Mouse (Mus musculus) lung, embryonic 15.5 days (tissue): ENCODE measurements around the gene Myog. TPM values are rescaled to one million over a fixed set of nuclear protein-coding genes. Genes with fewer than 3 reads are reported as not detected.
"Not testable (repeated sequence)": the region's sequence is repeated elsewhere in the genome, so short reads cannot be mapped to it uniquely, and the experiment has no call there.

Source experiments
- ATAC-seq: fragments of 200-750 bp; cut with Nextera tagmentation; 2 replicates; pipeline ENCODE4 v1.8.0; 2017; ENCODE audit warnings: moderate number of reproducible peaks, borderline replicate concordance; ENCODE audit not compliant: low FRiP score, low TSS enrichment; ENCODE audit errors: extremely low read depth
- H3K27ac ChIP-seq: fragments of 300-500 bp; sonication (generic); 2 replicates; pipeline ENCODE4 v1.5.1; 2015; ENCODE audit warnings: moderate library complexity, mild to moderate bottlenecking, inconsistent platforms
- H3K27me3 ChIP-seq: fragments of 300-500 bp; sonication (generic); 2 replicates; pipeline ENCODE4 v1.6.1; 2015; ENCODE audit warnings: inconsistent platforms
- H3K36me3 ChIP-seq: fragments of 300-500 bp; sonication (generic); 2 replicates; pipeline ENCODE4 v1.6.1; 2015; ENCODE audit warnings: inconsistent platforms
- H3K4me1 ChIP-seq: fragments of 300-500 bp; sonication (generic); 2 replicates; pipeline ENCODE4 v1.6.1; 2015; ENCODE audit warnings: inconsistent platforms
- H3K4me2 ChIP-seq: fragments of 300-500 bp; sonication (generic); 2 replicates; pipeline ENCODE4 v1.6.1; 2015; ENCODE audit warnings: inconsistent platforms, mild to moderate bottlenecking, moderate library complexity
- H3K4me3 ChIP-seq: fragments of 300-500 bp; sonication (generic); 2 replicates; pipeline ENCODE4 v1.5.1; 2015; ENCODE audit warnings: mild to moderate bottlenecking, inconsistent platforms
- H3K9ac ChIP-seq: fragments of 300-500 bp; sonication (generic); 2 replicates; pipeline ENCODE4 v1.6.1; 2015; ENCODE audit warnings: inconsistent platforms
- H3K9me3 ChIP-seq: fragments of 300-500 bp; sonication (generic); 2 replicates; pipeline ENCODE4 v1.6.1; 2016; ENCODE audit warnings: inconsistent platforms
- WGBS: fragments of 180-500 bp; shearing (Covaris S2); methylation state at CpG from one replicate; pipeline ENCODE4 v1.1.7; 2015; 5-methylcytosine and 5-hydroxymethylcytosine counted together
- polyA plus RNA-seq: library from polyadenylated mRNA; unstranded; fragments of >200 nt; fragmentation: Nextera tagmentation; extraction: Ambion mirVana; gene quantifications from 2 replicates; pipeline ENCODE4 v1.2.1, GENCODE M21; 2015

Myog gene
- polyA plus RNA-seq = 0.41 and 2.1 TPM in 2 replicates

DNA sequence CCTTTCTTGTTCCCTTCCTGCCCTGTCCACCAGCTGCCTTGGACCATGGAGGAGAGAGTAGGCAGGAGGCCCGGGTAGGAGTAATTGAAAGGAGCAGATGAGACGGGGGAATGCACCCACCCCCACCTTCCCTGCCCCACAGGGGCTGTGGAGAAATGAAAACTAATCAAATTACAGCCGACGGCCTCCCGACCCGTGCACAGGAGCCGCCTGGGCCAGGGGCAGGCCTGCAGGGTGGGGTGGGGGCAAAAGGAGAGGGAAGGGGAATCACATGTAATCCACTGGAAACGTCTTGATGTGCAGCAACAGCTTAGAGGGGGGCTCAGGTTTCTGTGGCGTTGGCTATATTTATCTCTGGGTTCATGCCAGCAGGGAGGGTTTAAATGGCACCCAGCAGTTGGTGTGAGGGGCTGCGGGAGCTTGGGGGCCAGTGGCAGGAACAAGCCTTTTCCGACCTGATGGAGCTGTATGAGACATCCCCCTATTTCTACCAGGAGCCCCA lies at the start of gene Myog:
TSS of gene Myog (plus strand) at position 392 of the 502 bp plus-strand sequence.
- WGBS = 45% methylated on average over 11 of the region's 11 CpGs
- no peaks in the 10 kb centered on the region for H3K9me3 ChIP-seq
- no peak for ATAC-seq
- no peak within 1 kb of the TSS for H3K27ac ChIP-seq
- H3K4me3 ChIP-seq = no peak within 1 kb of the TSS
- H3K27me3 ChIP-seq = no peaks in the 10 kb centered on the region
- no peak within 1 kb of the TSS for H3K4me2 ChIP-seq
- no peaks in the 10 kb centered on the region for H3K36me3 ChIP-seq
- H3K4me1 ChIP-seq = no peaks in the 10 kb centered on the region; the same call in 1 of the 2 replicates
- H3K9ac ChIP-seq = no peak within 1 kb of the TSS

GRCm38 (mm10) chr1:134240701-134241100 lies 49.1 kb upstream of the Myog start:
- no peak for ATAC-seq
- no peaks in the 10 kb centered on the region for H3K9me3 ChIP-seq

GRCm38 (mm10) chr1:134241298-134241697 lies 48.5 kb upstream of the Myog start:
- Histone ChIP-seq H3K36me3 (no peaks in the 10 kb centered on the region), H3K4me1 (peaks cover 11% of the 10 kb centered on the region), H3K9me3 (no peaks in the 10 kb centered on the region), H3K4me2 (no peak overlapping the region), H3K27me3 (peaks cover 15% of the 10 kb centered on the region), H3K4me3 (no peak overlapping the region), H3K9ac (no peak overlapping the region), H3K27ac (no peak overlapping the region)
- ATAC-seq = no peak
- WGBS = 50% methylated on average over 8 of the region's 8 CpGs

More at GRCm38 (mm10) chr1:134240701-134241100, 49.1 kb upstream of the Myog start:
- 80% methylated on average over 9 of the region's 9 CpGs for WGBS
- no peak overlapping the region for H3K27ac ChIP-seq
- H3K4me1 ChIP-seq = peaks cover 17% of the 10 kb centered on the region
- H3K4me3 ChIP-seq = no peak overlapping the region
- peaks cover 21% of the 10 kb centered on the region for H3K27me3 ChIP-seq
- no peaks in the 10 kb centered on the region for H3K36me3 ChIP-seq
- H3K4me2 ChIP-seq = no peak overlapping the region
- H3K9ac ChIP-seq = no peak overlapping the region

DNA sequence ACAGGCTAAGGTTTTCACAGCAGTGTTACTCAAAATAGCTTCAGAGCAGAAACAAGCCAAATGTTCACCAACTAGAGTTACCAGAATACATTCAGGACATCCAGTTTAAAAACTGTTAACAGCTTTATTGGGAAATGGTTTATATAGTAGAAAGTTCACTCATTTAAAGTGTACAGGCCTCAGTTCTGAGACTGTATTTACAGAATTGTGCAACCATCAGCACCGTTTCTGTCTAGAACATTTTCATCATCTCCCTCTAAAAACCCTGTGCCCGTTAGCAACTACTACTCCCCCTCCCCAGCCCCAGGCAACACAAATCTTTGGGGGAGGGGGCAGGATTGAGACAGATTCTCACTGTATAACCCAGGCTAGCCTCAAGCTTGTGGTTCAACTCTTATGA lies 47.5 kb upstream of the Myog start:
- H3K27me3 ChIP-seq = peaks cover 5% of the 10 kb centered on the region; the same call in 1 of the 2 replicates
- no peak overlapping the region for H3K27ac ChIP-seq
- H3K36me3 ChIP-seq = no peaks in the 10 kb centered on the region
- no peak overlapping the region for H3K4me3 ChIP-seq
- H3K9me3 ChIP-seq = no peaks in the 10 kb centered on the region
- no peak overlapping the region for H3K4me2 ChIP-seq
- no peak for ATAC-seq
- H3K4me1 ChIP-seq = peaks cover 11% of the 10 kb centered on the region
- no peak overlapping the region for H3K9ac ChIP-seq
- 48% methylated on average over 2 of the region's 2 CpGs for WGBS

DNA sequence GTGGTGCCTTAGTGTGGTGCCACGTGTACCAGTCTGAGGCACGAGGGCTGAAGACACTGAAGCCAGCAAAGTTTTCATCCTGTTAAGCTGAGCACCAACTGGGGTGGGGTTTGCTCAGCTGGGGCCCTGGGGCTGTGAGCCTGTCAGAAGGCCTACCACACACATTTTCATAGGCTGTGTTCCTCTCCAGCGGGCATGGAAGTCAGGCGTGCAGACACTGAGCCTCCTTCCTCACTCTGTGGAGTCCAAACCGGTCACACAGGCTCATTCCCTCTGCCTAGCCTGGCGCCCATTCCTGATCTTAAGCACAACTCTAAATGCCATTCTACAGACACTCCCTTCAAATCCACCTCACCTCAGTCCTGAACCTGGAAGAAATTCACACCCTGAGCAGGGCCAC lies 46.3 kb upstream of the Myog start:
- Histone ChIP-seq H3K27ac (no peak overlapping the region), H3K36me3 (no peaks in the 10 kb centered on the region), H3K27me3 (peaks cover 4% of the 10 kb centered on the region; the same call in 1 of the 2 replicates), H3K9me3 (no peaks in the 10 kb centered on the region), H3K4me2 (no peak overlapping the region), H3K4me1 (peaks cover 11% of the 10 kb centered on the region), H3K9ac (no peak overlapping the region), H3K4me3 (no peak overlapping the region)
- WGBS = 68% methylated on average over 6 of the region's 6 CpGs
- 0 out of 2 replicates have a peak, but pooled peaks have one; percentile 20 for ATAC-seq

- Histone ChIP-seq H3K4me1 (peaks cover 11% of the 10 kb centered on the region), H3K27ac (no peak overlapping the region), H3K4me2 (peak overlapping the region; percentile 49), H3K36me3 (no peaks in the 10 kb centered on the region), H3K27me3 (peaks cover 4% of the 10 kb centered on the region; the same call in 1 of the 2 replicates), H3K9ac (no peak overlapping the region), H3K9me3 (no peaks in the 10 kb centered on the region), H3K4me3 (peak overlapping the region; percentile 12; the same call in 1 of the 2 replicates)
- peak; percentile 75; the same call in 1 of the 2 replicates for ATAC-seq
- WGBS = 22% methylated on average over 35 of the region's 35 CpGs
Measured at GRCm38 (mm10) chr1:134243948-134244914, 45.6 kb upstream of the Myog start.

DNA sequence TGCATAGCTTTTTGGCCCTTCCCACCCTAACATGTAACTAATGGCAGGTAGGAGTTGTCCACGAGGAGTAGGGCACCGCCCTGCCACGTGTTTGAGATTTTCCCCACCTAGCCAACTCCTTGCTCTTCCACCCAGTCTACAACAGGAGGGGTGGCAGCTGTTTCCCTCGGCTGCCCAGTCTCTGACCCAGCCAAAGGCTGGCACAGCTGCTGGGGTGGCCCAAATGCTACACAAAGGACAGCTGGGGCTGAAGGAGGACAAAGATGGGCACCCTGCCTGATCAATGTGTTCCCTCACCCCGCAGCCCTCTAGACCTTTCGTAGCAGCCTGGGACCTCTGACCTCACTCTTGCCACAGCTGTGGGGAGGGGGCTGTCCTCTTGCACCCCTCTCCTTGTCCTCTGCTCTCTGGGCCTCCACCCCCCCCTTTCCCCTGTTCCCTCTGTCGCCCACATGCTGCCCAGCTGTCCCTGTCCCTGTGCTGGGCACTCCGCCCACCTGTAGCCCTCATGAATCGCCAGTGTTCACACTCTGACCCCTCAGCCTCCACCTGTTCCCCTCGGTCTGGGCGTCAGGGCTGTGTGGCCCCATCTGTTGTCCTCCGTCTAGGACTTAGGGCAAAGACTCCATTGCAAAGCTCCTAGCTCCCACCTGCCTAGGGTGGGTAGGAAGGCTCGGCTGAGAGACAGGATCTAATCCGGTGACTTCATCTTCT lies 44.6 kb upstream of the Myog start:
- no peaks in the 10 kb centered on the region for H3K9me3 ChIP-seq
- peak; percentile 49; the same call in 1 of the 2 replicates for ATAC-seq
- H3K27me3 ChIP-seq = peaks cover 4% of the 10 kb centered on the region; the same call in 1 of the 2 replicates
- no peak overlapping the region for H3K9ac ChIP-seq
- H3K36me3 ChIP-seq = no peaks in the 10 kb centered on the region
- no peak overlapping the region for H3K4me3 ChIP-seq
- H3K4me1 ChIP-seq = peaks cover 11% of the 10 kb centered on the region
- 70% methylated on average over 14 of the region's 14 CpGs for WGBS
- no peak overlapping the region for H3K27ac ChIP-seq
- H3K4me2 ChIP-seq = no peak overlapping the region

- Histone ChIP-seq H3K4me1 (peaks cover 11% of the 10 kb centered on the region), H3K4me2 (no peak overlapping the region), H3K27ac (no peak overlapping the region), H3K36me3 (no peaks in the 10 kb centered on the region), H3K9me3 (no peaks in the 10 kb centered on the region), H3K4me3 (no peak overlapping the region), H3K9ac (no peak overlapping the region), H3K27me3 (peaks cover 2% of the 10 kb centered on the region; the same call in 1 of the 2 replicates)
- ATAC-seq = no peak
- 50% methylated on average over 4 of the region's 4 CpGs for WGBS
Measured at GRCm38 (mm10) chr1:134246590-134246989, 43.2 kb upstream of the Myog start.

DNA sequence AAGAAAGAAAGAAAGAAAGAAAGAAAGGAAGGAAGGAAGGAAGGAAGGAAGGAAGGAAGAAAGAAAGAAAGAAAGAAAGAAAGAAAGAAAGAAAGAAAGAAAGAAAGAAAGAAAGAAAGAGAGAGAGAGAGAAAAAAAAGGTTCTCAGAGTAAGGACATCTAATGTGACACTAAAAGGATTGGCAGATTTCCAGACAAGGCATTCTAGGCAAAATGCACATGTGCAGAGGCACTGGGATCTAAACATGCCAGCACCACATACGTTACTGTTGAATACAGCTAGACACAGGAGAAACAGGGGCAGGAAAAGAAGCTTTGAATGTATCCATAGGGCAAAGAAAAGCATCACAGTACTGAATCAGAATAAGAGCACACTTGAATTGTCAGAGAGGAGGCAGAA lies 40.1 kb upstream of the Myog start:
- H3K27ac ChIP-seq, H3K36me3 ChIP-seq, H3K4me3 ChIP-seq, H3K9me3 ChIP-seq, H3K9ac ChIP-seq, H3K4me1 ChIP-seq, H3K4me2 ChIP-seq, ATAC-seq, H3K27me3 ChIP-seq: not testable (repeated sequence)
- whole genome bisulfite sequencing = 41% methylated on average over 1 of the region's 1 CpGs

DNA sequence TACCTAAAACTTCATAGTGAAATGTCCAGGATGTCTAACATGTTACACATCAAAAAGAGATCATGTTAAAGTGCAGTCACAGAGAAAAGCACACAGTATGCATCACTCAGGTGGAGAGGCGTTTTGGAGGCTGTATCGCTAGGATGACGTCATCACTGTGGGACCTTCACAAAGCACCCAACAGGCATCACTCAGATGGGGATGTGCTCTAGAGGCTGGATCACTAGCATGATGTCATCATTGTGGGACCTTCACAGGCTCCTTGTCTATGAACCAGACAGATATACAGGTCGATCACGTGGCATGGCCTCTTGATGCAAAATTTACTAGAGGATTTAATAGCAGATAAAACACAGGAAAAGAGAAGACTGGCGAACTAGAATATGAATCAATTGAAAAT lies 25.4 kb upstream of the Myog start:
- Histone ChIP-seq H3K4me1 (no peaks in the 10 kb centered on the region), H3K9ac (no peak overlapping the region), H3K36me3 (no peaks in the 10 kb centered on the region), H3K27me3 (no peaks in the 10 kb centered on the region), H3K27ac (no peak overlapping the region), H3K4me3 (no peak overlapping the region), H3K4me2 (no peak overlapping the region), H3K9me3 (no peaks in the 10 kb centered on the region)
- WGBS = 80% methylated on average over 6 of the region's 6 CpGs
- no peak for ATAC-seq

- no peaks in the 10 kb centered on the region for H3K27me3 ChIP-seq
- H3K9me3 ChIP-seq = no peaks in the 10 kb centered on the region
- no peaks in the 10 kb centered on the region for H3K4me1 ChIP-seq
- H3K9ac ChIP-seq = no peak overlapping the region
- H3K36me3 ChIP-seq = no peaks in the 10 kb centered on the region
- no peak overlapping the region for H3K4me3 ChIP-seq
- ATAC-seq = no peak
- no peak overlapping the region for H3K27ac ChIP-seq
- 29% methylated on average over 2 of the region's 2 CpGs for WGBS
- no peak overlapping the region for H3K4me2 ChIP-seq
Measured at GRCm38 (mm10) chr1:134265797-134266196, 24.0 kb upstream of the Myog start.
